Mouse (Mus musculus) megakaryocyte, adult 5-6 weeks (primary cell): Measurements from ENCODE around the gene Dgcr2. TPM values are rescaled to one million over a fixed set of nuclear protein-coding genes. Genes with fewer than 3 reads are reported as not detected.

Source experiments
- ATAC-seq: 2 replicates; pipeline ENCODE4 v1.8.0; 2016; ENCODE audit warnings: mild to moderate bottlenecking, inconsistent platforms; ENCODE audit not compliant: poor library complexity, severe bottlenecking
- total RNA-seq, 2 experiments: library from RNA; stranded (forward) in 1 of 2; stranded (reverse) in 1 of 2; fragments of 153-499, 151-499 nt in 1 of 2; fragments of 221-1000, 200-1000 nt in 1 of 2; gene quantifications; 2 replicates each; pipeline versions ENCODE4 v1.2.3 to v1.2.4; 2015 to 2017

The Dgcr2 gene
- total RNA-seq, 2 experiments from 2014 or later: 16.1 to 32.9 TPM

DNA sequence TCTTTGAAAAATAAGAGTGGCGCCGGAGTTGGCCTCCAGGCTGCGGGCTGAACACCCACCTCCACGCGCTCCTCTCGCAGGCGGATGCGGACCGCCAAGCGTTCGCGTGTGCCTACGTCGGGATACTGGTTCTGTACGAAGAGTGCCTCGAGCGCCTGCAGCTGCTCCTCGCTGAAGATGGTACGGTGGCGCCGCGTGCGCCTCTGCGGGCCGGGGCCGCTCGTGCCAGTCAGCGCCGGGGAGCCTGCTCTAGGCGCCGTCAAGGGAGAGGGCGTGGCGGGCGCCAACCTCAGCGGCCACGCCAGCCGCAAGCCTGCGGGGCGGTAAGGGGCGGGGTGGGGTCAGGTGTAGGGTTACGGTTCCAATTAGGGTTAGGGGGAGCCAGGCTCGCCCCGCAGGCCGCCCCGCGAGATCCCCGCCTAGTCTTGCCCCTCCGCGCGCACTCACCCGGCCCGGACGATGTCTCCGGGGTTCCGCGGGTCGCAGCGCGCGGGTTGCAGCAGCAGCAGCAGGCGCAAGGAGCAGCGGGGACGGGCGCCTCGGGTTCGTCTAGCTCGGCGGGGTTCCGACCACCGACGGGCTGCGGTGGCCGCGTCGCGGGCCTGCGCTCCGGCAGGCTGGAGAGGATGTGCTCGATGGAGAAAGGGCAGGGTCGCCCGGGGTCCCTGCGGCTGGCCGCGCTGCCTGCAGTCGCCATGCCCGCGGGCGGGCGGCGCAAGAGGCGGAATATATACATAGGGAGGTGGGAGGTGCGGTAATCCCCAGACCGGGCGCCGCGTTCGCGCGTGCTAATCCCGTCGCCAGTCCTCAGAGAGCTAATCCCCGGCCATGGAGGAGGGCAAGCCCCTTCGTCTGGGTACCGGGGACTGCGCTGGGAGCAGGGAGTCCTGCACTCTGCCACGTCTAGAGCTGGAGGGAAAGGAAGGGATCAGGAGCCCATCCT lies 16.2 kb upstream of the Dgcr2 start, which contains the start of gene Gsc2:
Gsc2 (minus strand) TSS at position 753 of the 943 bp plus-strand sequence.
- no peak for ATAC-seq

DNA sequence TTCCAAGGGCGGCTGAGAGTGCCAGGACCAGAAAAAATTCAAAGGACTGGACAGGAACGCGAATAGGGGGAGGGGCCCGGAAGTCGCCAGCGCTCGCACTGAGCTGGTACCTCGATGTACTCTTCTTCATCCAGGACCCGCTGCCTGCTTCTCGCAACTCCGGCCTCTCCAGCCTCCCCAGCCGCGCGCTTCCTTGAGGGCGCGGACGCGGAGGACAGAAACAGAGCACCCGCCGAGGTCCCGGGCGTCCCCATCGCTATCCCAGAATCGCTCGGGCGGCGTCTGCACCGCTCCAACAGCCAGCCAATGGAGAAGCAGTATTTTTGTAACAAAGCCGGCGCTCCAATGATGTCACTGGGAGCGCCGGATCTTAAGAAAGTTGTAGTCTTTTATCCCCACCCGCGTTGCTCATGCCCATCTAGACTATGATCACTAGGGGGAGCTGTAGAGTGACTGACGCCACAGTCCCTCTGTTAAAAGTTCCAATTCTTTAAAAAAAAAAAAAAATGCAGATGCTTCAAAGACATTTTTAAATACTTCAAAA lies 12.8 kb upstream of the Dgcr2 start, which contains the start of gene Ess2:
Ess2 (minus strand) TSS at position 297 of the 544 bp plus-strand sequence.
- peak; percentile 98 for ATAC-seq

DNA sequence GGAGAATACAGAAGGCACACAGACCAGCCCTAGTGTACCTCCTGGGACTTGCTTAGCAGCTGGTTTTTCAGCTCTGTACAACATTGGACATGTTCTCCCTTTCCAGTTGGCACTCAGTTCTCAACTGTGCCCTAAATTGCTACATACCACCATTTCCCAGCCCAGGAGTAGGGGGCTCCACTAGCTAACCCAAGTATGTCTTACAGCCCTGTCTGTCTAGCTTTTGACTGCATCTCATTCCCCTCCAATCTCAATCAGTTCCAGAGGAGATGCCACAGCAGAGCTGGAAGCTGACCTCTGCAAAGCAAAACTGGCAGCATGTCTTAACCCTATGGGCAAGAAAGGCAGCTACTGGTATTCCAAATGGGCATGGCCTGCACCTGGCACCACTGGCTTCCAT lies 2.3 kb downstream of the Dgcr2 start:
- no peak for ATAC-seq

DNA sequence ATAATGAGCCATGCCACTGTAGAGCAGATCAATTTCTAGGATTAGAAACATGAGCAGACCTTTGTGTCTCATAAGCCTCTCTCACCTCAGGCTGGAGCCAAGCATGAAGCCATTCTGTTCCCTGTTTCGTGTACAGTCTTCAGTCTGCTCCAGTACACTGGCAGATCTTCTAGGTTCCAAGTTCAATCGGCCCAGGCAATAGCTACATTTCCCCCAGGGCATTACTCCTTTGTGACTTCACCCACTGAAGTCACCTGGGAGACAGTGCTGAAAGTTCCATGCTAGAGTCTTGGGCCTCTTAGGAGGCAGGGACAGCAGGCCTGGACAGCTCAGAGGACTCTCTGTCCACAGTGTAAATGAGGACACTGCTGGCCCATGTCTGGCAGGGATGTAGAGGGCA lies 4.4 kb downstream of the Dgcr2 start, which contains the start of gene Tssk1:
Tssk1 (plus strand) TSS at position 301 of the 400 bp plus-strand sequence.
- ATAC-seq: no peak

DNA sequence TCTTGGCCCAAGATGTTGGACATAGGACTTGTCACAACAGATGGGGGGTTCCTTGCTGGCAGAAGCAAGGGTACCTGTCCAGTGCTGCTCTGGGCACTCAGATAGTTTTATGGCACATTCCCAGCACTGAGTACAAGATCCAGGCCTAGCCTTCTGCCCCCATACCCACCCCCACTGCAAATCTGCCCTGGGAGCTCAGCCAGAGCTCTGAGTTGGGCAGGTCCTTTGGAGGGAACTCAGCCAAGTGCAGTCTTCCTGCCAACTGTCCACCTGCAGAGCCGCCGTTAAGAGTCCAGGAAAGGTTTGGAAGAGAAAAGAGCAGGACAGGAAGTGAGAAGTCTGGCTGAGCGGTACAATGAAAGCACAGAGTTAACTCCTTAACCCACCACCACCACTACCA lies 5.8 kb downstream of the Dgcr2 start:
- ATAC-seq: no peak

DNA sequence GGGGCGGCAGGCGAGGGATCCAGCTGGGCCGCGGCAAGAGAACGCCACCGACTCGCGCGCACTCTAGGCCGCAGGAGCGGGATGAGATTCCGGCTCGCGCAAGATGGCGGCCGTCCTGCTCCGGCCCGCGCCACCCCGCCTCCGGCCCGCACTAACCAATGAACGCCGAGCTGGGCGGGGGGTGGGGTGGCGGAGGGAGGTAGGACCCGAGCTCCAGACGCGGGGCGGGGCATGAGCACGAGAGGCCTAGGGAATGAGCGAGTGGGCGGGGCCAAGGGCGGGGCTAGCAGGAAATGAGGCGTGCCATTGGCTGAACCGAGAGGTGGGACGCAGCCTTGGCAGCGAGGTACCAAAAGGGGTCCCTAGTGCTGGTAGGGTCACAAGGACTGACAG lies 6.8 kb downstream of the Dgcr2 start, which contains the start of gene Gm20518:
Gm20518 (minus strand) TSS at position 105 of the 393 bp plus-strand sequence.
- peak; percentile 96 for ATAC-seq

DNA sequence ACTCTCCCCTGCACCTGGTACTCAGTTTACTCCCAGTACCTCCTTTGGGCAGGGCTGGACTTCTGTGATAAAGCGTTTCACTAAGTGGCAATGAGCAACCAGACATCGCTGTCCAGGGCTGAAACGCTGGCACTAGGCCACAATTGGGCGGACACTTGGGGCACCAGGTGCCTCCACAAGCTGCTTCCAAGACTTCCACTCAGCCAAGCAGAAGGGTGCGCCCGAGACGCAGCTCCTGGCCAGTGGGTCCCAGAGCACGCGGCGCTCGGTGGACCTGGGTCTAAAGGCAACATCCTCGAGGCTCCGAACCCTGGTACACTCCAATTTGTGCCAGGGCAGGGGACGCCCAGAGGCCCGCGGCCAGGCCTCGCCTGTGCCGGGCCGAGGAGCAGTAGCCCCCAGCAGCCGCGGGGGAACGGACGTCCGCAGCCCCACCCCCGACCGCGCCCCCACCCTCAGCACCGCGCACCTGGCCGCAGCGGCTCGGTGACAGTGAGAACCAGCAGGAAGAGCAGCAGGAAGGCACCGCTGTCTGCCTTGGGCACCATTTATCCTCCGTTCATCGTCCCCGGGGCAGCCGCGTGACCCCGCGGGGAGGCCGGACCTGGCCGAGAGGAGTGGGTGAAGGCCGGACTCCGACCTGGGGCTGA lies 7.3 kb downstream of the Dgcr2 start:
- ATAC-seq: peak; percentile 26

DNA sequence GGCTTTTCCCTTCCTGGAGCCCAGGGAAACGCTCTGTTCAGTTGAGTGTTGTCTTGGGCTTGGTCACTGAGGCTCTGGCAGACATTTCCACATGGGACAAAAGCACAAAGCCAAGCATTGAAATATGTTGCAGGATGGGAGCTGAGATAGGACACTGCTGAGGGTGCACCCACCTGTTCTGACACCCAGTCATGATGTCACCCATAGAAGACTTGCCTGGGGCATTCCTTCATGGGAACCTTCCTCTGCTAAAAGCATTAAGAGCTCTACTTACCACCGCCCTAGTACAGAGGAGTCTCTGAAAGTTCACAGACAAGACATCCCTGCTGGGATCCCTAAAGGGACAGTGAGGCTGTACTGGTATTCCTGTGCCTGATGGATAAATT lies 8.0 kb downstream of the Dgcr2 start:
- ATAC-seq: no peak

DNA sequence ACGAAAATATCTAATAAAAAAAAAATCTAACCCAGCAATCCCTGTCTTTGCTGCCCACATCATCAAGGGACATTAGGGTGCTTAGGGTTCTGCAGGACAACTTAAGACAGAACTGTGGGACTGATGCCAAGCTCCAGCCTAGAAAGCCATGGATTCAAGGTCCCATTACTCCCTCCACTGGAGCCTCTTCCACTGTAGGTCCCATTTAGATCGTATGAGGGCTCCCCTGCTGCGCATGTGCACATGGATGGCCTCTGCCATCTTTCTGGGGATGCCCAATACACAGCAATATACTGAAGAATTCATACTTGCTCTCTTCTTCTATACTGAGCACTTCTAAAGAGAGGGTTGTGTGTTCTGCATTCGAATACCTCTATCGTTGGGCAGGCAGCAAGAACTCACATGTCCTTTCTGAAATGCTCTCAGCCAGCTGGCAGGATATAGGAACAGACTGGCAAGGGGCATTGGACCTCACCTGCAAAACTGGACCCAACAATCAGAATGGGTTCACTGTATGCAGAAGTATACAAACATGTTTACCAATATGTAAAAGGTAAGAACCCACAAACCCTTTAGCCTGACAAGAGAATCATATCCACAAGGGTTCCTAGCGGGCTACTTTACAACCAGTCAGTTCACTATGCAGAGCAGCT lies 8.5 kb downstream of the Dgcr2 start:
- no peak for ATAC-seq

DNA sequence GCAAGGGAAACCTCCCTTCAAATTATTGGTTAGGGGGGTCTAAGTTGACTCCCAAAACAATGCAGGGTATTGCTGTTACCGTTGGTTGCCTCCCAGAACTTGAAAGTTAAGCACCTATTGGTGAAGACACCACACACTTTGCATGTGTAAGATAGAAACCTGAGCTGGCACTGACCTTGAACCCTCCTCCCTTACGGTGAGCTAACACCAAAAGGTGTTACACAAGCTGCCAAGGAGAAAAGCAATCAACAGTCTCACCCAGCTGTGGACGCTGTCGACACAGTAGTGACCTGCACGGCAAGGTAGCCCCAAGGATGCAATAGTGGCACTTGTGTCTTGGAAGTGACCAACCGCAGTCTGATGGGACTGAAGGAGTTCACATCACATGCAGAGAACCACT lies 14.2 kb downstream of the Dgcr2 start:
- no peak for ATAC-seq

DNA sequence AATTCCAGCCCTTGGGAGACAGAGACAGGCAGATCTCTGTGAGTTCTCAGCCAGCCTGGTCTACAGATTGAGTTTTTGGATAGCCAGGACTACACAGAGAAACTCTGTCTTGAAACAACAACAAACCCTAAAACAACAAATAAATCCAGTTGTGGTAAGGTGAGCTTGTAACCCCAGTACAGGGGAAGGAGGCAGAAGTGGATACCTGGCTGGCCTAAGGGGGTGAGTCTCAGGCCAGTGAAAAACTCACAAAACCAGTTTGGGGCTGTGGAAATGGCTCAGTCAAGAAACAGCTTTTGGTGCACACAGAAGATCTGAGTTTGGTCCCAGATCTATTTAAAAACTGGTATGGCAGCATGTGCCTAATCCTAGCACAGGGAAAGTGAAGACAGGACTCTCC lies 16.2 kb downstream of the Dgcr2 start:
- no peak for ATAC-seq

DNA sequence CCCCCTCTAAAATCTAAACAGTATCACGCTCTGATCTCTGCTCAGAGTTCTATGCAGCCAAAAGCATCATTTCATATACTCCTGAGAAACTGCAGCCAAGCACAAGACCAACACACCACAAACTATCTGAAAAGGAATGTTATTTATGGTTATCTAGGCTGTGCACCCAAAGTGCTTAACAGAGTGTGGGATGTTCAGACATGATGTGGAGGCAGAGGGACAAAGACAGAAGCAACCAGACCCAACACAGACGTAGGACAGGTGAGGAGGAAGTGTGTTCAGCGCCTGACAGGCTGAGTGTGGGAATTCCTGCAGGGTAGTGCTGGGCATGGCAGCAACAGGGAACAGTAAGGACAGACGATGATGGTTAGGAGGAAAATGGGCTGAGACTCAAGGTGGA lies 18.8 kb downstream of the Dgcr2 start:
- ATAC-seq: no peak

DNA sequence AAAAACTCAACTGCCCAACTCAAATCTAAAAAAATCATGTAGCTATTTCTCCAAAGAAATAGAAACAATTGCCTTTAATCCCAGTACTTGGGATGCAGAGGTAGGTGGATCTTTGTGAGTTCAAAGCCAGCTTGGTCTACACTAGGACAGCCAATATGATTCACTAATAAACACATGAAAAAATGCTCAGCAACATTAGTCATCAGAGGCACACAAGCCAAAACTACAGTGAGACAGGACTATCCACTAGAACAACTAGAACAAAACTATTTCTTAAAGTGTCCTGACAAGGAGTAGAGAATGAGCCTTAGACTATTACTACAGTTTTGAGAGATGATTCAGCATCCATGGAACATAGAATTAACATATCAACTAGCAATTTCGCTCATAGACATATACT lies 22.3 kb downstream of the Dgcr2 start:
- no peak for ATAC-seq

DNA sequence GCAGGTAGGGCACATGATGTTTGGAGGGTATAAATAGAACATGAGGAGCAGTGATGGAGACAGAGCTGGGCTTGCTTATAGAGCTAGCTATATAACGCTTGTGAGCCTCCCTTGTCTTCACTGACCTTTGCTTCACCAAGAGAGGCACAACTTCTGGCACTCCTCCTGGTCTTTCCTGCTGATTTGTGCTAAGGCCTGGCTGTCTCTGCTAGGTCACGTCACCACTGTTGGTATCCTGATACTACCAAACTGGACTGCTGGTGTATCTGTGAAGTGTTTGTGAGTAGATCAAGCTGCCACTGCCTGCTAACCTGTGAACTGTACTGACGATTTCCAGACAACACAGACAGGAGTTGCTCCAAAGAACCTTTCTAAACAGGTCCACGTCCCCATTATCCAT lies 23.2 kb downstream of the Dgcr2 start:
- ATAC-seq: no peak

DNA sequence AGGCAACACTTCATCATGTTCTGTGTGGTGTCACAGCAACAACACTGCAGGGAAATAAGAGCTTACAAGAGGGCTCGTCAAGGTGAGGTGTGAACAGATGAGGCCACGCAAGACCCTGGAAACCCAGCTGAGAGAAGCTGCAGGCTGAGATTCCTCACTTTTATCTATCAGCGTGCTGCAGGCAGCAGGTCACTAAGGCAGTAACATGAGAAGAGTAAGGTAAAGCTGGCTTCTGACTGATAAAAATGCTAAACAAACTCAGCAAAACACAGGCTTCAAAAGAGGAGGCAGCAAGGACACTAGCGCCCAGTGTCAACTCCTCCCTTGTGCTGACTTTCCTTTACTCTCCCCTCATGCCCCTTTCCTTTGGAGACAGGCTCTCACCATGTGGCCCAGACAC lies 25.4 kb downstream of the Dgcr2 start:
- ATAC-seq: no peak

DNA sequence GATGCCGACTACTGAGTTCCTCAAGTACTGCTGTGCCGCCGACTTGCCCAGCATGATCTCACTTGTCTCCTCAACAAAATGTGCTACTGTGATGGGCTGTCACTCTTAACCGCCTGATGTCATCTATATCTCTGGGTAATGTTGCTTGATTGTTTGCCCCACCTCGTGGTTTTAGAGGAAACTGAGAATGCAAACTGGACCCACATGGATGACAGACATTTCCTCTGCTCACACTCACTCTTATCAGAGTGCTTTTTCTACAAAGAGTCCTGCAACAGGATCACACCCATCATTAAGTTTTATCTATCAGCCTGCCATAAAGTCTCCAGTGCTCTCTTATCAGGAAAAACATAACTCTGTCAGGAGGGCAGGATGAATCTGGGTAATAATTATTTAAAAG lies 27.1 kb downstream of the Dgcr2 start:
- ATAC-seq: no peak

DNA sequence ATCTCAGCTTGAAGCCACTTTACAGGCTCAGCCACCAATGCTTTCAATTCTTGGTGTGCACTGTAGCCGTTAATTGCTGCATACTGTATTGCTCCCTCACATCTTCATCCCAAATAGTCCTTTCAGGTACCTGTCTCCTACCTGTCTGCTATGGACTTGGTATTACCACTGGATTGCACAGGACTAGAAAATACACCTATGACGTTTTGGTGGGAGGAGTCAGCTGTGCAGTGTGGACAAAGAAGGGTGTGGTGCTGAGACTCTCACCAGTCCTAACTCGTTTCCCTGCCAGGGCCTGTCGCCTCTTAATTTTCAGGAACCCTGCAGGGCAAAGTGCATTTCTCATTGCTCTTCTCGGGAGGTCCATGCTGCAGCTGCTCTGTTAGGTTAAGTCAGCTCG lies 32.6 kb downstream of the Dgcr2 start:
- no peak for ATAC-seq

DNA sequence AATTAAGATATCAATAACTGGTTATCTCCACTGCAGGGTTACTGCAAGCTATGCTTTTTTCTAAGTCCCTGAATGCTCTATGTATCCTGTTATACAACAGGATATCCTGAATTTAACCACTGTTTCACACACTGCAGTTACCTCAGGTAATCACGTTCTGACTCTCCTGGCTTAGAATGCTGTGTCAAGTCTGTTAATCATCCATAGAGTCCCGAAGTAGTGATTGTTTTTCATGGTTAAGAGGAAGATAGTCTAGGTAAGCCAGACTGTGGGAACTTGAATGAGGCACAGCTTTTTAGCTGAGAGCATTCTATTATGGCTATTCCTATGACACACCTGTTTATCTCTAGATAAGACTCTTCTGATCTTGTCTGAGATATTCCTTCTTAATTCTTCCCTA lies 33.1 kb downstream of the Dgcr2 start:
- no peak for ATAC-seq

DNA sequence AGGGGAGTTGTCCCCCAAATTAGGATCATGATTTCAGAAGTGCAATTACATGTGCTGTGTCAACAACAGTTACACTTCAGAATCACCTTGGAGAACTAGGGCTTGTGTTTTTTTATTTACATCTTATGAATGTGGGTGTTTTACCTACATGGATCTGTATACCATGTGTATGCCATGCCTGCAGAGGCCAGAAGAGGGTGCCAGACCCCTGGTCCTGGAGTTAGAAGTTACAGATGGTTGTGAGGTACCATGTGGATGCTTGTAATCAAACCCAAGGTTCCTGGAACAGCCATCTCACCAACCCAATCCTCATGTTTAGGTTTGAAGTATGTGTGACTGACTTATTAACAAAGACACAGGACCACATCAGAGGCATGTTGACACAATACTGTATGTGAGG lies 39.8 kb downstream of the Dgcr2 start:
- no peak for ATAC-seq

DNA sequence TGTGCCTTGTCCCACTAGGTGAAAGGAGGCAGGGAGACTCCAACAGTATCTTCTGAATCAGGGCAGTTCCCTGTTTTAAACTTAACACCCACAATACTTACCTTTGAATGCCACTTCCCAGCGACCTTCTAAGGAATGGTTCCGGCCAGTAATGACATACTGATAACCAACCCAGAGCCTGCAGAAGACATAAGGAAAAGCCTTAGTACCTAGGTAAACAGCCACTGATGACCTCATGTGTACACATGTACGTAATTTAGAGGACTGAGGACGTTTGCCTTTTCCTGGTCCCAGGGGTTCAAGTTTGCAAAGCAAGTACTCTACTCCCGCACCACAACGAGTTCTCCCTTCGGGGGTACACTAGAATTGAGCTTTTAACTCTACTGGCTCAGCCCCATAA lies 41.2 kb downstream of the Dgcr2 start:
- no peak for ATAC-seq

DNA sequence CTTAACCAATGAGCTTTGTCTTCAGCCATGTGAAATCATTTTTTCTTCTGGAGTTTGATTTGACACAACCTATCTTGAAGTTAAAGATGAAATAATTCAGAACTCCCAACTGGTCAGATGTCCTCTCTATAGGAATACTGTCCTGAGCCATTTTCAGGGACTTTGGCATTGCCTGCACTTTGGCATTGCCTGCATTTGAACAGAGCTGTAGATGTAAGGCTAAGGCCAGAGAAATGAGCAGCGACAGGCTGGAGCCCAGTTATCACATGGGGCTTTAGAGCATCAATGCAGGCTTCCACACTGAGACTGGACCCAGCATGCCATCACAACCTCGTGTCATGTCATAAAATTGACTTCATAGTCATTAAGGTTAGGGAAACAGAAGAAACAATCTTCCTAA lies 45.1 kb downstream of the Dgcr2 start:
- no peak for ATAC-seq
